Mouse (Mus musculus) erythroblast, adult 5-6 weeks (primary cell): ENCODE measurements around the gene Gm7978. TPM values are rescaled to one million over a fixed set of nuclear protein-coding genes. Genes with fewer than 3 reads are reported as not detected.
"Not testable (repeated sequence)": the region's sequence is repeated elsewhere in the genome, so short reads cannot be mapped to it uniquely, and the experiment has no call there.

Source experiments
- ATAC-seq: replicated peaks from 2 replicates; pipeline ENCODE4 v1.8.0; 2016; ENCODE audit warnings: moderate number of reproducible peaks, mild to moderate bottlenecking, moderate TSS enrichment, inconsistent platforms; ENCODE audit not compliant: poor library complexity, low FRiP score, severe bottlenecking
- total RNA-seq, 2 experiments: library from RNA; stranded (forward) in 1 of 2; stranded (reverse) in 1 of 2; fragments of 150-400 nt in 1 of 2; fragments of 200-764, 138-1000 nt in 1 of 2; gene quantifications; 2 replicates each; pipeline versions ENCODE4 v1.2.3 to v1.2.4; 2015 to 2017; ENCODE audit warnings: low replicate concordance in 2 of 2

Gm7978 gene
- total RNA-seq (2015; ENCODE audit: low replicate concordance) (not detected in 2 replicates), total RNA-seq (2017; ENCODE audit: low replicate concordance) (not detected in 2 replicates)

DNA sequence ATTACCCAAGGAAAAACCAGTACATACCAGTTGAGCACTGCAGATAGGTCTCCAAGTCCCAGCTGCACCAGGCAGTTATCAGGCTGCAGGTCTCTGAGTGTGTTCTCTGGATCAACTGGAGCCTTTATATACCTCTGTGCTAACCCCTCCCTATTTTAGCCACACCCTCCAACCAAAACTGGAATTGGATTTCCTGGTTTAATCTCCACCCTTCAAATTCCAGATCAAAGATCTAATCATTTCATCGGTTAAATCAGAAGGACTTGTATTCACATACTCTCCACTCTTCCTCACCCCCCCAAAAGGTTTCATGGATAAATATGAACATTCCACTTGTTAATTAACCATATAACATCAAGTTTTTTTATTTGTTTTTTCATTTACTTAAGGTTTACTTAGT is at the start of gene Gm7978:
Gene Gm7978 (minus strand): TSS at position 101 of the 400 bp plus-strand sequence.
- not testable (repeated sequence) for ATAC-seq

DNA sequence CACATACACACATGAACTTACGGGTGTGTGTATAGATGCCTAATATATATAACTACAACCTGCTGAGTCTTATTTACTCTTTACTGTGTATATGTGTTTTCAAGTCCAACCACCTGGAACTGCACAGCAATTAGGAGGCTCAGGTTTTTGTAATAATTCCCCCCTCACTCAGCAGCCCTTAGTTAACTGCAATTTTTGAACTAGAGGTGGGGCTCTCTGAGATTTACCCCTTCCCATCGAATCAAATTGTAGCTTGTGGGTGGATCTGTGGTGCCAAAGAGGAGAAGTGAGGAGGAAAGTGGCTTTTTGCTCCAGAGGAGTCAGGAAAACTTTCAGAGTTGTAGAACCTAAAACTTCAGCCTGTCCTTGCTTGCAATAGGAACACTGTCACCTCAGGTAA is 39.7 kb upstream of the Gm7978 start, which contains the start of gene E330014E10Rik:
Gene E330014E10Rik (plus strand): TSS at position 301 of the 400 bp plus-strand sequence.
- not testable (repeated sequence) for ATAC-seq

DNA sequence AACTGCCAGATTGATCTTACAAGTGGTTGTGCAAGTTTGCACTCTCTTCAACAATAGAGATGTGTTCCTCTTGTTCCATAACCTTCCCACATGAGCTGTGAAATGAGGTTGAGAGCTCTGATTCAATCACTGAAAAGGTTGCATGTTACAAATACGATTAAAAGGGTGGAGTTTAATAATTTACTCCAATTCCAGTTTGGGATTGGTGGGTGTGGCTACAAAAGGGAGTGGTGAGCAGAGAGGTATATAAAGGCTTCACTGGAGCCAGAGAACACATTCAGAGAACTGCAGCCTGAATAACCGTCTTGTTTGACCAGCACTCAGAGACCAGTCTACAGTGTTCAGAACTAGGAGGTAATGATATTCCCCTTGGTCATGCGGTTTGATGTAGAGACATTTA is 5.7 kb upstream of the Gm7978 start, which contains the start of gene Gm7982:
Gene Gm7982 (plus strand): TSS at position 301 of the 400 bp plus-strand sequence.
- not testable (repeated sequence) for ATAC-seq

Other genes with a start within 250 kb of the Gm7978 start
- not detected in 2 replicates for gene Gm3286, start 225.4 kb downstream of the Gm7978 start, total RNA-seq (2015; ENCODE audit: low replicate concordance)
- 1.4 TPM in 1 of 2 replicates, not detected in the other for gene Gm3286, start 225.4 kb downstream of the Gm7978 start, total RNA-seq (2017; ENCODE audit: low replicate concordance)
- gene Gm7971, start 141.3 kb downstream of the Gm7978 start, total RNA-seq (2015; ENCODE audit: low replicate concordance) = not detected in 2 replicates
- not detected in 2 replicates for gene Gm7971, start 141.3 kb downstream of the Gm7978 start, total RNA-seq (2017; ENCODE audit: low replicate concordance)
- not detected in 2 replicates for gene Gm7982, start 5.8 kb upstream of the Gm7978 start, total RNA-seq (2015; ENCODE audit: low replicate concordance)
- not detected in 2 replicates for gene Gm7982, start 5.8 kb upstream of the Gm7978 start, total RNA-seq (2017; ENCODE audit: low replicate concordance)
- gene E330014E10Rik, start 39.8 kb upstream of the Gm7978 start, total RNA-seq (2015; ENCODE audit: low replicate concordance) = not detected in 2 replicates
- not detected in 2 replicates for gene E330014E10Rik, start 39.8 kb upstream of the Gm7978 start, total RNA-seq (2017; ENCODE audit: low replicate concordance)
- not detected in 2 replicates for gene Cxcl13, start 220.8 kb upstream of the Gm7978 start, total RNA-seq (2015; ENCODE audit: low replicate concordance)
- gene Cxcl13, start 220.8 kb upstream of the Gm7978 start, total RNA-seq (2017; ENCODE audit: low replicate concordance) = not detected in 2 replicates